Mouse (Mus musculus) kidney, adult 2 months (tissue): ENCODE data around the gene Chaf1a.
A peak's percentile ranks its signal among the peaks of the same experiment; 100 is the strongest.

Experiments
- CTCF ChIP-seq: fragments of 200-500 bp; conservative IDR thresholded peaks from 2 replicates; pipeline ENCODE4 v1.5.1; 2011; ENCODE audit warnings: low read depth, mild to moderate bottlenecking, control low read depth, low read length, moderate library complexity, mixed read lengths; ENCODE audit not compliant: insufficient read depth, insufficient read length
- POLR2A ChIP-seq: fragments of 200-500 bp; IDR thresholded peaks from one replicate; pipeline ENCODE4 v1.6.1; 2011; ENCODE audit warnings: low read depth, low read length, control low read depth

DNA sequence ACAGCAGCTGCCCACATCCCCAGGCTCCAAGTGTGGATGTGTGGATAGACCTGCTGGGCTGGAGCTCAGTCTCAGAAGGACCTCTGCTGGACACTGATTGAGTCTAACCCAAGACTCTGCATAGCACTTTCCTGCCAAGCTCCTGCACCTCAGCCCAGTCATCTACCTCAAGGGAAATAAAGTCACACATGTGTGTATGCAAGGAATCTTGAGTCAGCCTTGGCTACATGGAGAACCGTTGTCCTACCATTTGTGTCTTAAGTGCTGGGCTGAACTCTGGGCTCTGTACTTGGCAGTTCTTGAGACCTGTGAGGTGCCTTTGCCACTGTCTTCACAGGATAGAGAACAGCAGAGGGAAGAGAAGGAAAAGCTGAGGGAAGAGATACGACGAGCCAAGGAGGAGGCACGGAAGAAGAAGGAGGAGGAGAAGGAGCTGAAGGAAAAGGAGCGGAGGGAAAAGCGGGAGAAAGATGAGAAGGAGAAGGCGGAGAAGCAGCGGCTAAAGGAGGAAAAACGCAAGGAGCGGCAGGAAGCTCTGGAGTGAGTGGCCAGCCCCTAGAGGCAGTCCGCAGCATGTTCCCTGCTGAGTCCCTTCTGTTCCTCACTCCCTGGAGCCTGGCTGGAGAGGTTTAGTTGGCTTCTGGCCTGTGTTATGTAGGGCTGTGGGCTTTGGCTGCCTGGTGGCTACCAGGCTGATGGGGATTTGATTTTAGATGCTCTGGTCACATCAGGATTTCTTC lies 17.3 kb downstream of the Chaf1a start:
- TF ChIP-seq CTCF, result 0 out of 2 replicates have a peak, but pooled peaks have one; percentile 17
- no peak for TF ChIP-seq POLR2A
